Mouse (Mus musculus) embryo, embryonic 9.5 days (tissue): ENCODE data around the gene Ube2s.

Experiments used
- DNase-seq: peaks from one replicate; pipeline ENCODE4 v3.0.0-alpha.2; 2017; ENCODE audit errors: extremely low spot score

The Ube2s gene

GRCm38 (mm10) chr7:4777851-4778637 is 34.3 kb downstream of the Ube2s start:
- DNase-seq, result no peak

- DNase-seq, result peak; percentile 86
These were observed 35.2 kb downstream of the Ube2s start for GRCm38 (mm10) chr7:4776861-4777830.

GRCm38 (mm10) chr7:4776131-4776530 is 36.3 kb downstream of the Ube2s start:
- DNase-seq, result no peak

- no peak for DNase-seq
These were observed 41.2 kb downstream of the Ube2s start, which contains the start of gene Fam71e2 for GRCm38 (mm10) chr7:4771202-4771601. TSS of gene Fam71e2 (minus strand) at chr7:4771302.

- DNase-seq, result no peak
These were observed 47.3 kb downstream of the Ube2s start for GRCm38 (mm10) chr7:4764946-4765710.

- DNase-seq, result no peak
These were observed 52.7 kb downstream of the Ube2s start for GRCm38 (mm10) chr7:4759670-4760069.

GRCm38 (mm10) chr7:4752821-4753570 is 59.4 kb downstream of the Ube2s start, which contains the start of gene Cox6b2:
TSS of gene Cox6b2 (minus strand) at chr7:4753094.
- DNase-seq, result peak; percentile 90

GRCm38 (mm10) chr7:4751971-4752820 is 60.2 kb downstream of the Ube2s start:
- DNase-seq, result peak; percentile 80

- DNase-seq, result no peak
These were observed 63.2 kb downstream of the Ube2s start for GRCm38 (mm10) chr7:4749169-4749568.

- no peak for DNase-seq
These were observed 64.1 kb downstream of the Ube2s start for GRCm38 (mm10) chr7:4748321-4748720.

- no peak for DNase-seq
These were observed 65.1 kb downstream of the Ube2s start for GRCm38 (mm10) chr7:4747156-4747899.

- DNase-seq, result no peak
These were observed 65.9 kb downstream of the Ube2s start for GRCm38 (mm10) chr7:4746326-4746980.

GRCm38 (mm10) chr7:4744886-4745285 is 67.5 kb downstream of the Ube2s start:
- DNase-seq, result no peak
